Mouse (Mus musculus): ENCODE measurements around the gene Atl1. TPM values are rescaled to one million over a fixed set of nuclear protein-coding genes. Genes with fewer than 3 reads are reported as not detected.

Gene Atl1
- polyA plus RNA-seq, 2 experiments = 0.73 to 1.1 TPM

- H3K27me3 ChIP-seq (ENCODE audit: control insufficient read depth, insufficient read depth, low read length) = no peaks in the 10 kb centered on the region
- ATAC-seq (ENCODE audit: insufficient read depth) (no peak), DNase-seq (ENCODE audit: low read depth in 3 of 3, low spot score in 3 of 3) (no peak)
- H3K9me3 ChIP-seq (ENCODE audit: control insufficient read depth, low read length) = no peaks in the 10 kb centered on the region
- WGBS (ENCODE audit: insufficient replicate concordance) = 68% methylated on average over 5 of the region's 5 CpGs
- no peaks in the 10 kb centered on the region for H3K4me1 ChIP-seq (replicated peaks; ENCODE audit: control insufficient read depth in 2 of 2, insufficient read depth in 2 of 2, low read length in 1 of 2)
- H3K27ac ChIP-seq = no peak overlapping the region
- TF ChIP-seq EP300 (IDR thresholded peaks at IDR 0.05; ENCODE audit: low read depth) (no peak), CTCF (IDR thresholded peaks at IDR 0.05; ENCODE audit: low read depth) (no peak)
- H3K9ac ChIP-seq (replicated peaks) = no peak overlapping the region
- H3K4me2 ChIP-seq (ENCODE audit: low read depth) = no peak overlapping the region
- H3K4me3 ChIP-seq (ENCODE audit: insufficient read depth in 1 of 2, low read depth in 2 of 2, low read length in 2 of 2) = no peak overlapping the region
- H3K36me3 ChIP-seq (replicated peaks; ENCODE audit: control insufficient read depth, insufficient read depth, low read depth) = no peaks in the 10 kb centered on the region
Observed at GRCm38 (mm10) chr12:70011681-70012080, 119.3 kb downstream of the Atl1 start.

GRCm38 (mm10) chr12:70015936-70016335 is 123.5 kb downstream of the Atl1 start:
- Histone ChIP-seq H3K4me1 (replicated peaks; ENCODE audit: control insufficient read depth in 2 of 2, insufficient read depth in 2 of 2, low read length in 1 of 2) (peaks cover 0 to 2% of the 10 kb centered on the region in 2 experiments; a peak in 1 of 4 replicates), H3K9ac (replicated peaks) (no peak overlapping the region), H3K4me2 (ENCODE audit: low read depth) (no peak overlapping the region), H3K9me3 (ENCODE audit: control insufficient read depth, low read length) (no peaks in the 10 kb centered on the region), H3K4me3 (ENCODE audit: insufficient read depth in 1 of 2, low read depth in 2 of 2, low read length in 2 of 2) (no peak overlapping the region), H3K27me3 (ENCODE audit: control insufficient read depth, insufficient read depth, low read length) (no peaks in the 10 kb centered on the region), H3K27ac (no peak overlapping the region), H3K36me3 (replicated peaks; ENCODE audit: control insufficient read depth, insufficient read depth, low read depth) (no peaks in the 10 kb centered on the region)
- TF ChIP-seq CTCF (IDR thresholded peaks at IDR 0.05; ENCODE audit: low read depth) (no peak), EP300 (IDR thresholded peaks at IDR 0.05; ENCODE audit: low read depth) (no peak)
- ATAC-seq (ENCODE audit: insufficient read depth) (no peak), DNase-seq (ENCODE audit: low read depth in 3 of 3, low spot score in 3 of 3) (no peak)
- WGBS (ENCODE audit: insufficient replicate concordance) = 61% methylated on average over 4 of the region's 4 CpGs

Other genes with a start within 250 kb of the Atl1 start
- 6.9 and 7.6 TPM in 2 replicates for gene Sos2, start 210.8 kb upstream of the Atl1 start, polyA plus RNA-seq (2012; rRNA removed)
- 3.6 and 3.7 TPM in 2 replicates for gene Sos2, start 210.8 kb upstream of the Atl1 start, polyA plus RNA-seq (2014; fragmentation: Nextera tagmentation; extraction: Ambion mirVana)
- 5.4 and 7.5 TPM in 2 replicates for gene L2hgdh, start 167.7 kb upstream of the Atl1 start, polyA plus RNA-seq (2012; rRNA removed)
- 9.3 and 11.6 TPM in 2 replicates for gene L2hgdh, start 167.7 kb upstream of the Atl1 start, polyA plus RNA-seq (2014; fragmentation: Nextera tagmentation; extraction: Ambion mirVana)
- 8.1 and 12.0 TPM in 2 replicates for gene Atp5s, start 167.7 kb upstream of the Atl1 start, polyA plus RNA-seq (2012; rRNA removed)
- gene Atp5s, start 167.7 kb upstream of the Atl1 start, polyA plus RNA-seq (2014; fragmentation: Nextera tagmentation; extraction: Ambion mirVana) = 20.7 and 22.0 TPM in 2 replicates
- gene Cdkl1, start 101.3 kb upstream of the Atl1 start, polyA plus RNA-seq (2012; rRNA removed) = 0.48 and 0.80 TPM in 2 replicates
- 1.4 and 1.7 TPM in 2 replicates for gene Cdkl1, start 101.3 kb upstream of the Atl1 start, polyA plus RNA-seq (2014; fragmentation: Nextera tagmentation; extraction: Ambion mirVana)
- 9.8 and 13.6 TPM in 2 replicates for gene Map4k5, start 586 bp downstream of the Atl1 start, polyA plus RNA-seq (2012; rRNA removed)
- gene Map4k5, start 586 bp downstream of the Atl1 start, polyA plus RNA-seq (2014; fragmentation: Nextera tagmentation; extraction: Ambion mirVana) = 26.9 and 30.7 TPM in 2 replicates
- gene Sav1, start 94.4 kb downstream of the Atl1 start, polyA plus RNA-seq (2012; rRNA removed) = 14.2 and 18.8 TPM in 2 replicates
- 4.3 and 5.6 TPM in 2 replicates for gene Sav1, start 94.4 kb downstream of the Atl1 start, polyA plus RNA-seq (2014; fragmentation: Nextera tagmentation; extraction: Ambion mirVana)
- 2.9 and 3.9 TPM in 2 replicates for gene Nin, start 221.1 kb downstream of the Atl1 start, polyA plus RNA-seq (2012; rRNA removed)
- 2.8 and 3.7 TPM in 2 replicates for gene Nin, start 221.1 kb downstream of the Atl1 start, polyA plus RNA-seq (2014; fragmentation: Nextera tagmentation; extraction: Ambion mirVana)

Data from liver, embryonic 14.5 days (tissue).